Mouse (Mus musculus): ENCODE measurements at regions not wholly inside any gene's neighbourhood (a gene's known extent, or its start where the extent isn't known, plus 50 kb on each side); places are given as distances from the start of the nearest gene placed in this dataset.

- Histone ChIP-seq H3K9ac (ENCODE audit: low read depth, low read length) (no peak overlapping the region), H3K9me3 (replicated peaks; ENCODE audit: control insufficient read depth, low read length, poor library complexity, severe bottlenecking) (no peaks in the 10 kb centered on the region), H3K4me2 (ENCODE audit: low read length) (no peak overlapping the region), H3K27ac (ENCODE audit: low read length) (no peak overlapping the region), H3K27me3 (ENCODE audit: control insufficient read depth, insufficient read depth, low read depth, low read length) (no peaks in the 10 kb centered on the region), H3K36me3 (ENCODE audit: control insufficient read depth, insufficient read depth, low read length) (no peaks in the 10 kb centered on the region), H3K4me1 (ENCODE audit: control insufficient read depth, insufficient read depth, low read length) (no peaks in the 10 kb centered on the region), H3K4me3 (ENCODE audit: low read depth, low read length) (no peak overlapping the region)
- WGBS: 35% methylated on average over 6 of the region's 6 CpGs
- no peak for ATAC-seq
Measured at GRCm38 (mm10) chr10:17299600-17299999, 423.4 kb upstream of the Cited2 start.

GRCm38 (mm10) chr10:17326724-17327123, 396.3 kb upstream of the Cited2 start:
- no peak for ATAC-seq
- Histone ChIP-seq H3K27ac (ENCODE audit: low read length) (no peak overlapping the region), H3K4me2 (ENCODE audit: low read length) (no peak overlapping the region), H3K4me3 (ENCODE audit: low read depth, low read length) (no peak overlapping the region), H3K4me1 (ENCODE audit: control insufficient read depth, insufficient read depth, low read length) (peaks cover 11% of the 10 kb centered on the region), H3K27me3 (ENCODE audit: control insufficient read depth, insufficient read depth, low read depth, low read length) (no peaks in the 10 kb centered on the region), H3K9me3 (replicated peaks; ENCODE audit: control insufficient read depth, low read length, poor library complexity, severe bottlenecking) (no peaks in the 10 kb centered on the region), H3K9ac (ENCODE audit: low read depth, low read length) (no peak overlapping the region), H3K36me3 (ENCODE audit: control insufficient read depth, insufficient read depth, low read length) (no peaks in the 10 kb centered on the region)
- WGBS: 90% methylated on average over 3 of the region's 3 CpGs

GRCm38 (mm10) chr10:17330904-17331606, 392.0 kb upstream of the Cited2 start:
- no peaks in the 10 kb centered on the region for H3K36me3 ChIP-seq (ENCODE audit: control insufficient read depth, insufficient read depth, low read length)
- peak overlapping the region; percentile 51 for H3K4me2 ChIP-seq (ENCODE audit: low read length)
- peak overlapping the region; percentile 94 for H3K27ac ChIP-seq (ENCODE audit: low read length)
- no peaks in the 10 kb centered on the region for H3K9me3 ChIP-seq (replicated peaks; ENCODE audit: control insufficient read depth, low read length, poor library complexity, severe bottlenecking)
- 1% methylated on average over 6 of the region's 6 CpGs for WGBS
- H3K27me3 ChIP-seq (ENCODE audit: control insufficient read depth, insufficient read depth, low read depth, low read length): no peaks in the 10 kb centered on the region
- H3K4me3 ChIP-seq (ENCODE audit: low read depth, low read length): peak overlapping the region; percentile 30
- H3K4me1 ChIP-seq (ENCODE audit: control insufficient read depth, insufficient read depth, low read length): peaks cover 24% of the 10 kb centered on the region
- peak overlapping the region; percentile 71 for H3K9ac ChIP-seq (ENCODE audit: low read depth, low read length)
- peak; percentile 87 for ATAC-seq

GRCm38 (mm10) chr10:17331607-17332008, 391.4 kb upstream of the Cited2 start:
- no peaks in the 10 kb centered on the region for H3K9me3 ChIP-seq (replicated peaks; ENCODE audit: control insufficient read depth, low read length, poor library complexity, severe bottlenecking)
- peak overlapping the region; percentile 94 for H3K27ac ChIP-seq (ENCODE audit: low read length)
- H3K27me3 ChIP-seq (ENCODE audit: control insufficient read depth, insufficient read depth, low read depth, low read length): no peaks in the 10 kb centered on the region
- peak; percentile 91 for ATAC-seq
- H3K4me1 ChIP-seq (ENCODE audit: control insufficient read depth, insufficient read depth, low read length): peaks cover 24% of the 10 kb centered on the region
- H3K36me3 ChIP-seq (ENCODE audit: control insufficient read depth, insufficient read depth, low read length): no peaks in the 10 kb centered on the region
- H3K9ac ChIP-seq (ENCODE audit: low read depth, low read length): peak overlapping the region; percentile 71
- peak overlapping the region; percentile 30 for H3K4me3 ChIP-seq (ENCODE audit: low read depth, low read length)
- WGBS: 1% methylated on average over 7 of the region's 7 CpGs
- peak overlapping the region; percentile 51 for H3K4me2 ChIP-seq (ENCODE audit: low read length)

- Histone ChIP-seq H3K36me3 (ENCODE audit: control insufficient read depth, insufficient read depth, low read length) (no peaks in the 10 kb centered on the region), H3K27ac (ENCODE audit: low read length) (peak overlapping the region; percentile 94), H3K27me3 (ENCODE audit: control insufficient read depth, insufficient read depth, low read depth, low read length) (no peaks in the 10 kb centered on the region), H3K4me3 (ENCODE audit: low read depth, low read length) (peak overlapping the region; percentile 30; the same call in 1 of the 2 replicates), H3K4me2 (ENCODE audit: low read length) (peak overlapping the region; percentile 51), H3K9me3 (replicated peaks; ENCODE audit: control insufficient read depth, low read length, poor library complexity, severe bottlenecking) (no peaks in the 10 kb centered on the region), H3K4me1 (ENCODE audit: control insufficient read depth, insufficient read depth, low read length) (peaks cover 24% of the 10 kb centered on the region), H3K9ac (ENCODE audit: low read depth, low read length) (peak overlapping the region; percentile 71)
- peak; percentile 59 for ATAC-seq
- 9% methylated on average over 6 of the region's 6 CpGs for WGBS
Measured at GRCm38 (mm10) chr10:17332025-17332767, 390.8 kb upstream of the Cited2 start.

- 24% methylated on average over 3 of the region's 3 CpGs for WGBS
Measured at GRCm38 (mm10) chr10:17332986-17333385, 390.0 kb upstream of the Cited2 start.

GRCm38 (mm10) chr10:17333676-17334075, 389.3 kb upstream of the Cited2 start:
- no peaks in the 10 kb centered on the region for H3K27me3 ChIP-seq (ENCODE audit: control insufficient read depth, insufficient read depth, low read depth, low read length)
- peaks cover 24% of the 10 kb centered on the region for H3K4me1 ChIP-seq (ENCODE audit: control insufficient read depth, insufficient read depth, low read length)
- no peaks in the 10 kb centered on the region for H3K9me3 ChIP-seq (replicated peaks; ENCODE audit: control insufficient read depth, low read length, poor library complexity, severe bottlenecking)
- 13% methylated on average over 6 of the region's 6 CpGs for WGBS
- ATAC-seq: no peak
- H3K9ac ChIP-seq (ENCODE audit: low read depth, low read length): no peak overlapping the region
- no peak overlapping the region for H3K4me2 ChIP-seq (ENCODE audit: low read length)
- no peak overlapping the region for H3K27ac ChIP-seq (ENCODE audit: low read length)
- no peak overlapping the region for H3K4me3 ChIP-seq (ENCODE audit: low read depth, low read length)
- no peaks in the 10 kb centered on the region for H3K36me3 ChIP-seq (ENCODE audit: control insufficient read depth, insufficient read depth, low read length)

More at GRCm38 (mm10) chr10:17332986-17333385, 390.0 kb upstream of the Cited2 start:
- peaks cover 24% of the 10 kb centered on the region for H3K4me1 ChIP-seq (ENCODE audit: control insufficient read depth, insufficient read depth, low read length)
- no peaks in the 10 kb centered on the region for H3K36me3 ChIP-seq (ENCODE audit: control insufficient read depth, insufficient read depth, low read length)
- H3K9ac ChIP-seq (ENCODE audit: low read depth, low read length): no peak overlapping the region
- no peaks in the 10 kb centered on the region for H3K27me3 ChIP-seq (ENCODE audit: control insufficient read depth, insufficient read depth, low read depth, low read length)
- H3K4me2 ChIP-seq (ENCODE audit: low read length): no peak overlapping the region
- no peak for ATAC-seq
- no peak overlapping the region for H3K27ac ChIP-seq (ENCODE audit: low read length)
- no peaks in the 10 kb centered on the region for H3K9me3 ChIP-seq (replicated peaks; ENCODE audit: control insufficient read depth, low read length, poor library complexity, severe bottlenecking)
- no peak overlapping the region for H3K4me3 ChIP-seq (ENCODE audit: low read depth, low read length)

- Histone ChIP-seq H3K27ac (ENCODE audit: low read length) (no peak overlapping the region), H3K27me3 (ENCODE audit: control insufficient read depth, insufficient read depth, low read depth, low read length) (no peaks in the 10 kb centered on the region)
Measured at GRCm38 (mm10) chr10:17337217-17337616, 385.8 kb upstream of the Cited2 start.

GRCm38 (mm10) chr10:17343829-17344228, 379.2 kb upstream of the Cited2 start:
- no peak for ATAC-seq
- Histone ChIP-seq H3K9ac (ENCODE audit: low read depth, low read length) (no peak overlapping the region), H3K27ac (ENCODE audit: low read length) (no peak overlapping the region), H3K4me1 (ENCODE audit: control insufficient read depth, insufficient read depth, low read length) (no peaks in the 10 kb centered on the region), H3K27me3 (ENCODE audit: control insufficient read depth, insufficient read depth, low read depth, low read length) (no peaks in the 10 kb centered on the region), H3K9me3 (replicated peaks; ENCODE audit: control insufficient read depth, low read length, poor library complexity, severe bottlenecking) (no peaks in the 10 kb centered on the region), H3K4me2 (ENCODE audit: low read length) (no peak overlapping the region), H3K36me3 (ENCODE audit: control insufficient read depth, insufficient read depth, low read length) (no peaks in the 10 kb centered on the region), H3K4me3 (ENCODE audit: low read depth, low read length) (no peak overlapping the region)
- 95% methylated on average over 1 of the region's 1 CpGs for WGBS

More at GRCm38 (mm10) chr10:17337217-17337616, 385.8 kb upstream of the Cited2 start:
- ATAC-seq: no peak
- WGBS: 84% methylated on average over 2 of the region's 2 CpGs
- Histone ChIP-seq H3K9me3 (replicated peaks; ENCODE audit: control insufficient read depth, low read length, poor library complexity, severe bottlenecking) (no peaks in the 10 kb centered on the region), H3K4me3 (ENCODE audit: low read depth, low read length) (no peak overlapping the region), H3K4me2 (ENCODE audit: low read length) (no peak overlapping the region), H3K9ac (ENCODE audit: low read depth, low read length) (no peak overlapping the region), H3K4me1 (ENCODE audit: control insufficient read depth, insufficient read depth, low read length) (peaks cover 8% of the 10 kb centered on the region), H3K36me3 (ENCODE audit: control insufficient read depth, insufficient read depth, low read length) (no peaks in the 10 kb centered on the region)

All from midbrain, embryonic 16.5 days (tissue).